Mouse (Mus musculus): ENCODE results near the gene Prkce.

DNA sequence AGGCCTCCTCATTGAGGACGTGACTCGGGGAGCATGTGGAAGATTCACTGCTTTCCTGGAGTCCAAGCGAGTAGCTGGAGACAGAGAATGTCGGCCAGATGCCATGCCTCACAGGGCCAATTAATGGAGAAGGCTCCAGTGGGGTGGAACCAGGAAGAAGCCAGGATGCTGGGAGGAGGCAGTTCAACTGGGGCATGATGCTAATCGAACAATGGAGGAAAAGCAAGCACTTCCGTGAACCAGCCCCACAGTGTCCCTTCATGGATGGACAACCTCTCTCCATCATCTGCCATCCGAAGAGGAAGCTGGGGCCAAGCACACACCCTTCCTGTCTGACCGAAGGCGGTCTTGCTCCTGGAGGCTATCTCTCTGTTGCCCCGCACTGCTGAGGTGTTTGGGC lies 381.5 kb downstream of the Prkce start:
- TF ChIP-seq POLR2A (IDR thresholded peaks at IDR 0.05; ENCODE audit: insufficient read length, low read depth), result no peak
- TF ChIP-seq TCF12 (IDR thresholded peaks at IDR 0.05; ENCODE audit: insufficient read depth, poor library complexity, severe bottlenecking), result no peak
- TF ChIP-seq SRF (IDR thresholded peaks at IDR 0.05; ENCODE audit: control insufficient read depth, insufficient read length, low read depth), result no peak
- TF ChIP-seq CEBPB (IDR thresholded peaks at IDR 0.05; ENCODE audit: insufficient read depth, poor library complexity, severe bottlenecking), result no peak
- TF ChIP-seq MAX (IDR thresholded peaks at IDR 0.05; ENCODE audit: low read depth), result no peak
- no peak for TF ChIP-seq MYOG (IDR thresholded peaks at IDR 0.05; ENCODE audit: control insufficient read depth in 1 of 3, insufficient read depth in 1 of 3, insufficient read length in 2 of 3, low read depth in 2 of 3)
- TF ChIP-seq USF1 (IDR thresholded peaks at IDR 0.05; ENCODE audit: low read depth), result no peak
- no peak for TF ChIP-seq REST (IDR thresholded peaks at IDR 0.05; ENCODE audit: insufficient read depth, insufficient read length)
- no peak for TF ChIP-seq E2F4 (IDR thresholded peaks at IDR 0.05; ENCODE audit: insufficient read depth)
- no peak for TF ChIP-seq MYOD1 (IDR thresholded peaks at IDR 0.05; ENCODE audit: control insufficient read depth in 1 of 3, insufficient read length in 2 of 3, low read depth in 2 of 3)
- no peak for TF ChIP-seq POLR2AphosphoS2 (IDR thresholded peaks at IDR 0.05; ENCODE audit: insufficient read length, low read depth)
- no peak for TF ChIP-seq TCF3 (IDR thresholded peaks at IDR 0.05; ENCODE audit: insufficient read length, low read depth)
